In genomic region chr7:125444076-125444463, GRCm38 (mm10) we compare ENCODE assay signal across 8 mouse cellular contexts. TPM values are rescaled to one million over a fixed set of nuclear protein-coding genes. Genes with fewer than 3 reads are reported as not detected.
A peak's percentile ranks its signal among the peaks of the same experiment; 100 is the strongest.
DNase-seq lines count a peak whose midpoint lies in the region; ATAC-seq and TF ChIP-seq lines count a peak whose summit lies in the region.

No protein-coding gene starts in this region.

- H3K9me3 ChIP-seq in neural tube, embryonic 11.5 days (ENCODE audit: control insufficient read depth, low read length) = no peaks in the 10 kb centered on the region
- H3K9me3 ChIP-seq in hindbrain, embryonic 10.5 days = no peaks in the 10 kb centered on the region
- no peaks in the 10 kb centered on the region; the same call in 1 of the 2 replicates for H3K9me3 ChIP-seq in liver, embryonic 12.5 days (replicated peaks)

- peaks cover 8% of the 10 kb centered on the region; the same call in 1 of the 2 replicates for H3K4me1 ChIP-seq in neural tube, embryonic 11.5 days (ENCODE audit: control insufficient read depth, insufficient read depth, low read length)
- peaks cover 33% of the 10 kb centered on the region for H3K4me1 ChIP-seq in hindbrain, embryonic 10.5 days (replicated peaks)
- H3K4me1 ChIP-seq in liver, embryonic 12.5 days = peaks cover 54% of the 10 kb centered on the region
- H3K4me1 ChIP-seq in olfactory bulb, adult 2 months (ENCODE audit: control insufficient read depth, insufficient read depth, low read length) = peaks cover 10% of the 10 kb centered on the region

- peak; percentile 18 for DNase-seq in adrenal gland, postnatal 10 days
- DNase-seq in adrenal gland, adult 2 months = no peak
- no peak for DNase-seq in neural tube, embryonic 11.5 days (ENCODE audit: low spot score)
- no peak for DNase-seq in neural tube, embryonic 10.5 days (ENCODE audit: extremely low spot score, low spot score)
- DNase-seq in hindbrain, embryonic 10.5 days (ENCODE audit: low spot score) = no peak
- no peak for DNase-seq in frontal cortex, postnatal 10 days (ENCODE audit: low spot score in 2 of 2)

- peak overlapping the region; percentile 71; the same call in 1 of the 2 replicates for H3K27ac ChIP-seq in neural tube, embryonic 11.5 days (ENCODE audit: low read depth, low read length)
- H3K27ac ChIP-seq in hindbrain, embryonic 10.5 days = peak overlapping the region; percentile 99
- peak overlapping the region; percentile 97 for H3K27ac ChIP-seq in liver, embryonic 12.5 days
- H3K27ac ChIP-seq in olfactory bulb, adult 2 months (ENCODE audit: insufficient read depth, low read depth, low read length) = peak overlapping the region; percentile 22; the same call in 1 of the 2 replicates

- no peak for TF ChIP-seq CTCF in olfactory bulb, adult 2 months (IDR thresholded peaks at IDR 0.05; ENCODE audit: insufficient read depth, low read depth, low read length)

- H3K36me3 ChIP-seq in neural tube, embryonic 11.5 days (ENCODE audit: control insufficient read depth, insufficient read depth, low read length) = no peaks in the 10 kb centered on the region
- no peaks in the 10 kb centered on the region for H3K36me3 ChIP-seq in hindbrain, embryonic 10.5 days
- peaks cover 13% of the 10 kb centered on the region for H3K36me3 ChIP-seq in liver, embryonic 12.5 days

- no peak; the same call in 1 of the 2 replicates for ATAC-seq in neural tube, embryonic 11.5 days (ENCODE audit: insufficient read depth, low FRiP score, low TSS enrichment)
- ATAC-seq in liver, embryonic 12.5 days = peak; percentile 9

- H3K4me2 ChIP-seq in neural tube, embryonic 11.5 days (ENCODE audit: low read depth) = peak overlapping the region; percentile 83
- peak overlapping the region; percentile 79 for H3K4me2 ChIP-seq in liver, embryonic 12.5 days

- TF ChIP-seq POLR2A in olfactory bulb, adult 2 months (IDR thresholded peaks at IDR 0.05; ENCODE audit: insufficient read depth, low read depth, low read length) = no peak

- H3K9ac ChIP-seq in neural tube, embryonic 11.5 days (ENCODE audit: low read length) = peak overlapping the region; percentile 63
- peak overlapping the region; percentile 82 for H3K9ac ChIP-seq in liver, embryonic 12.5 days

- WGBS in neural tube, embryonic 11.5 days = 30% methylated on average over 10 of the region's 10 CpGs
- 31% methylated on average over 10 of the region's 10 CpGs for WGBS in hindbrain, embryonic 10.5 days
- 17% methylated on average over 10 of the region's 10 CpGs for WGBS in liver, embryonic 12.5 days (ENCODE audit: insufficient replicate concordance)
- 17% methylated on average over 10 of the region's 10 CpGs for WGBS in olfactory bulb, adult 2 months

- H3K27me3 ChIP-seq in neural tube, embryonic 11.5 days (ENCODE audit: control insufficient read depth, insufficient read depth, low read length) = no peaks in the 10 kb centered on the region
- no peaks in the 10 kb centered on the region for H3K27me3 ChIP-seq in hindbrain, embryonic 10.5 days (ENCODE audit: insufficient read depth, poor library complexity, severe bottlenecking)
- no peaks in the 10 kb centered on the region for H3K27me3 ChIP-seq in liver, embryonic 12.5 days (replicated peaks)

- peak overlapping the region; percentile 40 for H3K4me3 ChIP-seq in neural tube, embryonic 11.5 days (ENCODE audit: low read depth, low read length)
- peak overlapping the region; percentile 71 for H3K4me3 ChIP-seq in hindbrain, embryonic 10.5 days
- peak overlapping the region; percentile 69 for H3K4me3 ChIP-seq in liver, embryonic 12.5 days
- peak overlapping the region; percentile 62 for H3K4me3 ChIP-seq in olfactory bulb, adult 2 months (ENCODE audit: insufficient read depth, low read depth, low read length)

RNA-seq across cellular contexts. Expression of gene Kdm8, which starts 0.4 kb away (rescaled TPM):
- 1 to 10 TPM; 3.2 to 4.8 TPM for total RNA-seq in adrenal gland, postnatal 10 days (2021)
- total RNA-seq in adrenal gland, adult 2 months (2021) = 1 to 10 TPM; 3.2 to 4.7 TPM
- 3.9 and 4.2 TPM in 2 replicates for polyA plus RNA-seq in adrenal gland, adult 2 months (2012; rRNA removed)
- 10.8 and 11.2 TPM in 2 replicates for polyA plus RNA-seq in neural tube, embryonic 11.5 days (2014; fragmentation: Nextera tagmentation; extraction: Ambion mirVana)
- 15.3 and 15.9 TPM in 2 replicates for polyA plus RNA-seq in hindbrain, embryonic 10.5 days (2016; fragmentation: Nextera tagmentation; extraction: Ambion mirVana)
- 11.1 and 11.7 TPM in 2 replicates for polyA plus RNA-seq in liver, embryonic 12.5 days (2016; fragmentation: Nextera tagmentation; extraction: Ambion mirVana)
- polyA plus RNA-seq in olfactory bulb, adult 2 months (2012; ENCODE audit: insufficient read depth, insufficient read length, low replicate concordance, missing spikeins) = not detected in 2 replicates

RNA-seq across cellular contexts. Expression of gene Nsmce1, which starts 47.3 kb away (rescaled TPM):
- total RNA-seq in adrenal gland, postnatal 10 days (2021) = 10 to 100 TPM; 42.2 to 46.4 TPM
- 10 to 100 TPM; 35.0 to 50.0 TPM for total RNA-seq in adrenal gland, adult 2 months (2021)
- polyA plus RNA-seq in adrenal gland, adult 2 months (2012; rRNA removed) = 46.7 and 50.8 TPM in 2 replicates
- 119 TPM in 2 replicates for polyA plus RNA-seq in neural tube, embryonic 11.5 days (2014; fragmentation: Nextera tagmentation; extraction: Ambion mirVana)
- polyA plus RNA-seq in hindbrain, embryonic 10.5 days (2016; fragmentation: Nextera tagmentation; extraction: Ambion mirVana) = 135 and 138 TPM in 2 replicates
- 97.0 and 97.7 TPM in 2 replicates for polyA plus RNA-seq in liver, embryonic 12.5 days (2016; fragmentation: Nextera tagmentation; extraction: Ambion mirVana)
- not detected in 2 replicates for polyA plus RNA-seq in olfactory bulb, adult 2 months (2012; ENCODE audit: insufficient read depth, insufficient read length, low replicate concordance, missing spikeins)

Comparison
In these comparisons a context has a peak if more than half of its experiments do, and no peak if none do; other contexts are left out.
1. H3K27ac ChIP-seq: peak in every context shown above with its lines; median percentile 99 in hindbrain, embryonic 10.5 days; 97 in liver, embryonic 12.5 days; 71 in neural tube, embryonic 11.5 days; 22 in olfactory bulb, adult 2 months.